Mouse (Mus musculus) G1E-ER4 (cell line): ENCODE results near the gene Prrg2. TPM values are rescaled to one million over a fixed set of nuclear protein-coding genes. Genes with fewer than 3 reads are reported as not detected.

Source experiments
- GATA1 ChIP-seq: IDR thresholded peaks from one replicate; pipeline ENCODE4 v1.8.0; 2012; ENCODE audit warnings: low read length, inconsistent platforms
- polyA plus RNA-seq: library from polyadenylated mRNA; stranded (reverse); fragments of >175 nt; gene quantifications from 2 replicates; pipeline ENCODE4 v1.2.3, GENCODE M21; 2012

The Prrg2 gene
- polyA plus RNA-seq, 1 experiment = 34.7 TPM

- no peak for TF ChIP-seq GATA1
Observed at GRCm38 (mm10) chr7:45092828-45093515, 30.5 kb upstream of the Prrg2 start.

DNA sequence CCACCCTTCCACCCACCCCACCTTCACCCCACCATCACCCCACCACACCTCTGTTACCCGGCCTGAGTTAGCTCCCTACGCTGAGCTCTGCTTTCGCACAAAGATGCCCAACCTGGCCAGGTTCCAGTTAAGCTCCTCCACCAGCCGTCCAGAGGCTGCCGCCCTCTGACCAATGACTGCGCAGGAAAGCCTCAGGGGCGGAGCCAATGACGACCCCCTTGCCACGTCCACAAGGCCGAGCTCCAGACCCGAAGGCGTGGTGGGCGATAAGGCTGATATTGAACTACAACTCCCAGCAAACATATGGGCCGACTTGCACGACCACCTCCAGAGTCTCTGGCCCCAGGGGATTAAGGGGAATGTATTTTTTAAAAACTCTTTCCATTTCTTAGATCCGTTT lies 29.6 kb upstream of the Prrg2 start, which contains the start of gene Rcn3:
Gene Rcn3 (minus strand): TSS at position 174 of the 400 bp plus-strand sequence.
- no peak for TF ChIP-seq GATA1

DNA sequence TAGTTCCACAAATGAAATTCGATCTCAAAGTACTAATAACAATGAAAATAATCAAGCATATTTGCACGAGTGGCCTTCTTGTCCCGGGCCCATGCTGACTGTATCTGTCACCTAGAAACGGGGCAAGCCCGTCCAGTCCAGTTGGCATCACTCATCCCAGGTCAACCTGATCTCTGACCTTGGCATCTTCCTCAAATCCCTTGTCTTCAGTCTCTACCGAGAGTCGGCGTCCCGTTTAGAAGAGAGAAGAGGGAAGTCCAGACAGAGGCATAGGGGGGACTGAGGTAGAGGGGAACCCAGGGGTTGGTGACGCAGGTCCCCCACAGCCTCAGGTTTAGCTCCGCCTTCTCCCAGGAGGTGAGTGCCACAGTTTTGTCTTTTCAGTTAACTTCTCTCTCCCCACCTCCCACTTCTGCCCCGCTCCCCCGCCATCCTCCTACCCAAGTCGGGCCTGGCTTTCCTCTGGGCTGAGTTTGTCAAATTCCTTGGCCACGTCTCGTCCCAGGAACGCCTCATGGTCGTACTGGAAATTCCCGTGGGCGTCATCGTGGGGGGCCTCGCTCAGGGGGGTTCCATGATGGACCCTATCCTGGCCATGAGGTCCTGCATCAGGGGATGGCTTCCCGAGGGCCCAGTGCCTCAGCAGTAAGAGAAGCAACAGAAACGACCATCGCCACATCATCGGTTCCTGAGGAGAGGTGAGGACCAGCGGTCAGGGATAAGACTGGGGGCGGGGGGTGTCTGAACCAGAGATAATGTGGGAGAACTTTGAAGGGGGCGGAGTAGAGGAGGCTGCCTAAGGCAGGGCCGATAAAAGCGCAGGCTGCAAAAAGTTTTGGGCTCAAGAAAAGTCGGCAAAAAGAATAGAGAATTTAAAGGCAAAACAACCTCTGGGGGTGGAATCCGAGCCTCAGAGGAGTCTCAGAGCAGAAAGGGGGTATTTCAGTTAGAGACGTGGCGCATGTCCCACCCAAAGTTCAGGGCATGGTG lies 28.8 kb upstream of the Prrg2 start:
- no peak for TF ChIP-seq GATA1

DNA sequence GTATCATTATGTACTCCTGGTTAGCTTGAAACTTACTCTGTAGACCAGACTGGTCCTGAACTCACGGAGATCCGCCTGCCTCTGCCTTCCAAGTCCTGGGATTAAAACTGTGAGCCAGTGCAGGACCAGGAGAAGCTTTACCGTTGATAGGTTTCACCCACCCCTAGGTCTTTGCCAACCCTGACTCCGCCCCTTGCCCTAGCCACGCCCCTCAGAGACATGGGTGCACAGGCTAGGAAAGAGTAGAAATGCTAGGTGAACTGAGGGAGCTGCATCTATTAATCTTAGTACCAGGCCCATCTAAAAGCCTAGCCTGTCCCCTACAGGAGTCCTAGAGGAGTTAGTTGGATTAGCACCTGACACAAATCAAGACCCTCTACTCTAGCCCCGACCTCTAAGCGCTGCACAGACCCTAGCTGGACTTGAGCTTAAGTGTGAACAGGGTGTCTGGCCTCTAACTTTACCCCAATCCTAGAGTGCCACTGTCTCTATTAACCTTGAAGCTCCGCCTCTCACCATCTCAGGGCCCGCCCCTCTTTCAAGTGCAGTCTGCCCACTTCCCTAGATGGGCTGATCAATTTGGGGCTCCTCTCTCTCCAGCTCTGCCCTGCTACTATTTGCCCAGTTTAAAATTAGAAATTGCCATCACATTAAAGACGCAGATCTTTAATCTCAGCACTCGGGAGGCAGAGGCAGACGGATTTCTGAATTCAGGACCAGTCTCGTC lies 27.9 kb upstream of the Prrg2 start:
- no peak for TF ChIP-seq GATA1

DNA sequence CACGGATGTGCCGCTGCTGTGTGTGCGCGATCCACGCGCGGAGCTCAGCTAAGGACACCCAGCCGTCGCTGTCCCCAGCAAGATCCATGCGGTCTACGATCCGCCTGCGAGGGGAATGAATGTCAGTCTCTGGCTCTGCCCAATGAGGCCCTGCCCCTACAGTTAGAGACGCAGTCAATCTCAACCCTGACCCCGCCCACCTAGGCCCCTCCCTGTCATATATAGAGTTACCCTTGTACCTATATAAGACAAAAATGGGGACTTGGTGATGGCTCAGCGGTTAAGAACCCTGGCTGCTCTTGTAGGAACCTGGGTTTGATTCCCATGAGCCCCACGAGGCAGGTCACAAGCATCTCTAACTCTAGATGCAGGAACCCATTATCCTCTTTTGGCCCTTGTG lies 26.1 kb upstream of the Prrg2 start:
- TF ChIP-seq GATA1 = no peak

GRCm38 (mm10) chr7:45086084-45086483 lies 23.6 kb upstream of the Prrg2 start:
- no peak for TF ChIP-seq GATA1

- no peak for TF ChIP-seq GATA1
Observed at GRCm38 (mm10) chr7:45083300-45083890, 20.9 kb upstream of the Prrg2 start.

DNA sequence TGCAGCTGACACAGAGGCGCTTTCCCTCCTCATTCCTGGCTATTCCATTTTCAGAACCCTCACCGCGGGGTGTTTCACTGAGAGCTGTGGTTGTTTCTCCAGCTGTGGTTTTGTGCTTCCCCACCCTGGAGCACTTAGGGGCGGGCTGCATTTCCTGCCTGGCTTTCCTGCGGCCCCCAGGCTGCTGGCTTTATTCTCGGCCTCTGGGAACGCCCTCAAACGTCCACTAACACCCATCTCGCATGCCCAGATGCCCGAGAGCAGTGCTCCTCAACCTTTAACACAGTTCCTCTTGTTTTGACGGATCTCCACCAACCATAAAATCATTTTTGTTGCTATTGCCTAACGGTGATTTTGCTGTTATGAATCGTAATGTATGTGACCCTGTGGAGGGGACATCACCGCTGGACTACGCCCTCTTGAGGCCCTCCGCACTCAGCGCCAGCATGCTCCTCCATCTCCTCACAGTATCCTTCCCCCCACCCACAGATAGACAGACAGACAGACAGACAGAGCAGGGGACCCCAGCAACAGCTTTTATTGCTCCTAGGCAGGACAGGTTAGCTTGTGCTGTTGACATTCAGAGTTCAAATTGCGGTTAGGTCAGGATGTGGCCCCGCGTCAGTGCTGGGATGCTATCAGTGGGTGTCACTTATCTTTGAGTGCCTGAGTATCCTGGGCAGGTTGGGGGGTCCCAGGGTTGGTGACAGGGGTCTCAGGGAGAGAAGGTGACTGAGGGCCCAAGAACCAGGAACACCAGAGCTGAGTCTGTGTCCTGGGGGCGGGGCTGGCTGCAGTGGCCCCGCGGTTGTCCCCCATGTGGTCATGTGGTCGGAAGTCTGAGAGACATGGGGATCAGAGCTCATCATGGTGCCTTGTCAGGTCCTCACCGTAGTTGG lies 20.2 kb upstream of the Prrg2 start:
- TF ChIP-seq GATA1 = no peak

DNA sequence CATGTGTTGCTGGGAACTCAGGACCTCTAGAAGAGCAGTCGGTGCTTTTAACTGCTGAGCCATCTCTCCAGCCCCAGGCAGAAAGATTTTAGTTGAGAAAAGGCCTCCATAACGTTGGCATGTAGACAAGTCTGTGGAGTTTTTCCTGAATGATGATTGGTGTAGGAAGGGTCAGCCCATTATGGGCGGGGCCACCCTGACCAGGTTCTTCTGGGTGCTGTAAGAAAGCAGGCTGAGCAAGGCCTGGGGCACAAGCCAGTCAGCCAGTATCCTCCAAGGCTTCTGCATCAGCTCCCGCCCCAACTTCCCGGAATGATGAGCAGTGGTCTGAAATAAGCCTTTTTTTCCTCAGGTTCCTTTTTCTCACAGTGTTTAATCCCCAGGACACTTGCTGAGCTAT lies 18.5 kb upstream of the Prrg2 start:
- no peak for TF ChIP-seq GATA1

GRCm38 (mm10) chr7:45079856-45080255 lies 17.4 kb upstream of the Prrg2 start:
- TF ChIP-seq GATA1 = no peak

DNA sequence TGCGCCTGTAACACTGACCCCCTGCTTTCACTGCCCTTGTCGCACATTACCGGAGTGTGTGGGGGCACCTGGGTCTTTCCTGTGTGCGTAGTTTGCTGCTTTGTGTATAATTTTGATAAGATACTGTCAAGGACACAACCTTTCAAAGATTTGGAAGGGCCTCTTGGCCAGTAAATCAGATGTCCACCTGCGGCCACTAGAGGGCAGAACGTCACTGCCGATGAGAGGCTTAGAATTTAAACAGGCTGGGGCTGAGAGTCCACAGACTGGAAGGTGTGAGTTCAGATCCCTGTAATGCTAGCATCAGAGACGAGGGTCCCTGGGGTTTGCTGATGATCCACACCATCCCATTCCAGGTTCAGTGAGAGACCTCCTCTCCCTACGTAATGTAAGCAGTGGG lies 16.0 kb upstream of the Prrg2 start:
- TF ChIP-seq GATA1 = no peak

DNA sequence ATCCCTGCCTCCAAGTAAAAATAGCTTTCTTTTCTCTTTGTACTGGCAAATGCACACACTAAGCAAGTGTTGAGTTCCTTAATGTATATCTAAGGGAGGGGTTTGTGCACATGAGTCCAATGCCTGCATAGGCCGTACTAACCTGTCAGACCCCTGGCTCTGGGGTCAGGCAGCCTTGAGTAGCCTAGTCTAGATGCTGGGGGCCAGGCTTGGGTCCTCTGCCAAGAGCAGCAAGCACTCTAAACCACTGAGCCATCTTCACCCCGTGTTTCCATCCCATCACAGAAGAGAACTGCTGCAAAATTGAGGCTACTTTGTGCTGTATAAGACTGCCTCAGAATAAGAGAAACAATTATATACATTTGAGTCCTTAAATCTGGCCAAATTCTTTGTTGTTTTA lies 15.4 kb upstream of the Prrg2 start:
- TF ChIP-seq GATA1 = no peak

DNA sequence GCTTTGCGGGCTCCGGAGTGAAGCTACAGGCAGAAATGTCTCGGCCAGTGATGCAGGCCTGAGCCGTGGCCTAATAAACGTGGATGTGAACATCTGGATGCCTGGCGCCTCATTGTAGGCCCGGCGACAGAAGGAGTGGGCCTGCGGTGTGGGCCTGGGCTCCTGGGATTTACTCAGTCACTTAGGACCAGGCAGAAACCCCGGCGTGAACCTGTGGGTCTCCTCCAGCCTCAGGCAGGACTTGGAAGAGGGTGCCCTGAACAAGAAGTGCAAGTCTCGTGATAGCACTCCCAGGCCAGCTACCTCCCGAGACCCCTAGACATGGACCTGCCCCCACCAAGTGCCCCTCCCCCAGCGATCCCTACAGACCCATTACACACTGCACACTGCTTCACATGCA lies 14.8 kb upstream of the Prrg2 start:
- TF ChIP-seq GATA1 = no peak

- TF ChIP-seq GATA1 = no peak
Observed at GRCm38 (mm10) chr7:45076501-45076900, 14.0 kb upstream of the Prrg2 start.
